Mouse (Mus musculus) ES-Bruce4 (cell line): Measurements from ENCODE around the gene Cpox. TPM values are rescaled to one million over a fixed set of nuclear protein-coding genes. Genes with fewer than 3 reads are reported as not detected.

Experiments
- H3K27ac ChIP-seq: 2 replicates; pipeline ENCODE4 v1.5.1; 2012; ENCODE audit warnings: low read length, inconsistent platforms; ENCODE audit not compliant: insufficient read depth
- H3K27me3 ChIP-seq: 2 replicates; pipeline ENCODE4 v1.6.1; 2012; ENCODE audit warnings: mild to moderate bottlenecking, low read length, inconsistent platforms; ENCODE audit not compliant: control insufficient read depth, poor library complexity, insufficient read depth, severe bottlenecking
- H3K36me3 ChIP-seq: 2 replicates; pipeline ENCODE4 v1.6.1; 2012; ENCODE audit warnings: inconsistent platforms, mild to moderate bottlenecking, low read length, moderate library complexity; ENCODE audit not compliant: control insufficient read depth, poor library complexity, insufficient read depth, severe bottlenecking
- H3K4me1 ChIP-seq: one replicate; pipeline ENCODE4 v1.8.1; 2011; ENCODE audit warnings: low read length; ENCODE audit not compliant: control insufficient read depth, insufficient read depth
- H3K4me3 ChIP-seq: 2 replicates; pipeline ENCODE4 v1.5.1; 2011; ENCODE audit warnings: low read depth, mild to moderate bottlenecking, low read length
- H3K9ac ChIP-seq: 2 replicates; pipeline ENCODE4 v1.6.1; 2012; ENCODE audit warnings: low read depth, mild to moderate bottlenecking, inconsistent platforms; ENCODE audit not compliant: poor library complexity, severe bottlenecking
- H3K9me3 ChIP-seq: replicated peaks from 2 replicates; pipeline ENCODE4 v1.6.1; 2012; ENCODE audit warnings: mild to moderate bottlenecking, low read length, inconsistent platforms; ENCODE audit not compliant: control insufficient read depth, poor library complexity, insufficient read depth, severe bottlenecking
- CTCF ChIP-seq: IDR thresholded peaks from one replicate; pipeline ENCODE4 v1.8.1; 2011; ENCODE audit warnings: low read depth, low read length
- EP300 ChIP-seq: IDR thresholded peaks from 2 replicates; pipeline ENCODE4 v1.6.1; 2011; ENCODE audit warnings: low read depth, low read length; ENCODE audit not compliant: insufficient read depth
- POLR2A ChIP-seq: IDR thresholded peaks from one replicate; pipeline ENCODE4 v1.8.1; 2011; ENCODE audit warnings: low read length; ENCODE audit not compliant: insufficient read depth
- polyA plus RNA-seq: library from polyadenylated mRNA; stranded (reverse); fragments of >200 nt; gene quantifications from 2 replicates; pipeline ENCODE4 v1.2.4, GENCODE M21; 2011; ENCODE audit warnings: low read depth; ENCODE audit not compliant: missing spikeins, insufficient read depth, insufficient read length

Gene Cpox
- polyA plus RNA-seq, 1 experiment = 35.2 TPM

GRCm38 (mm10) chr16:58715018-58715417 lies 44.9 kb downstream of the Cpox start:
- H3K4me1 ChIP-seq = no peaks in the 10 kb centered on the region
- no peak overlapping the region for H3K9ac ChIP-seq
- H3K36me3 ChIP-seq = no peaks in the 10 kb centered on the region
- no peak overlapping the region for H3K4me3 ChIP-seq
- H3K27ac ChIP-seq = no peak overlapping the region
- H3K27me3 ChIP-seq = no peaks in the 10 kb centered on the region
- TF ChIP-seq POLR2A (no peak), EP300 (no peak), CTCF (no peak)
- H3K9me3 ChIP-seq = no peaks in the 10 kb centered on the region

- no peak within 1 kb of the TSS for H3K4me3 ChIP-seq
- no peak within 1 kb of the TSS for H3K27ac ChIP-seq
- no peaks in the 10 kb centered on the region for H3K27me3 ChIP-seq
- no peaks in the 10 kb centered on the region for H3K9me3 ChIP-seq
- TF ChIP-seq POLR2A (no peak), EP300 (no peak), CTCF (no peak)
- H3K9ac ChIP-seq = no peak within 1 kb of the TSS
- H3K36me3 ChIP-seq = no peaks in the 10 kb centered on the region
- H3K4me1 ChIP-seq = no peaks in the 10 kb centered on the region
Observed at GRCm38 (mm10) chr16:58718666-58719120, 48.6 kb downstream of the Cpox start, which contains the start of gene Gpr15. Gene Gpr15 (minus strand): TSS chr16:58719070.

GRCm38 (mm10) chr16:58722292-58722691 lies 52.2 kb downstream of the Cpox start:
- no peaks in the 10 kb centered on the region for H3K36me3 ChIP-seq
- no peak overlapping the region for H3K9ac ChIP-seq
- no peak overlapping the region for H3K4me3 ChIP-seq
- no peaks in the 10 kb centered on the region for H3K27me3 ChIP-seq
- no peak overlapping the region for H3K27ac ChIP-seq
- no peaks in the 10 kb centered on the region for H3K4me1 ChIP-seq
- no peaks in the 10 kb centered on the region for H3K9me3 ChIP-seq
- TF ChIP-seq CTCF (no peak), EP300 (no peak), POLR2A (no peak)

GRCm38 (mm10) chr16:58726680-58727476 lies 56.8 kb downstream of the Cpox start:
- H3K27me3 ChIP-seq = no peaks in the 10 kb centered on the region
- H3K9me3 ChIP-seq = no peaks in the 10 kb centered on the region
- peaks cover 4% of the 10 kb centered on the region; the same call in 1 of the 2 replicates for H3K36me3 ChIP-seq
- no peak overlapping the region for H3K9ac ChIP-seq
- H3K4me1 ChIP-seq = no peaks in the 10 kb centered on the region
- no peak overlapping the region for H3K27ac ChIP-seq
- TF ChIP-seq EP300 = no peak
- no peak for TF ChIP-seq POLR2A
- TF ChIP-seq CTCF = no peak
- H3K4me3 ChIP-seq = no peak overlapping the region

- H3K4me1 ChIP-seq = no peaks in the 10 kb centered on the region
- peak within 1 kb of the TSS; percentile 79 for H3K9ac ChIP-seq
- peak within 1 kb of the TSS; percentile 76 for H3K4me3 ChIP-seq
- H3K36me3 ChIP-seq = peaks cover 11% of the 10 kb centered on the region; the same call in 1 of the 2 replicates
- TF ChIP-seq CTCF = no peak
- TF ChIP-seq EP300 = no peak
- peak; percentile 44 for TF ChIP-seq POLR2A
- H3K9me3 ChIP-seq = no peaks in the 10 kb centered on the region
- H3K27me3 ChIP-seq = no peaks in the 10 kb centered on the region
- H3K27ac ChIP-seq = no peak within 1 kb of the TSS
Observed at GRCm38 (mm10) chr16:58727477-58728131, 57.5 kb downstream of the Cpox start, which contains the start of gene Cldnd1. Gene Cldnd1 (plus strand): TSS chr16:58727910.

- Histone ChIP-seq H3K4me1 (no peaks in the 10 kb centered on the region), H3K27me3 (no peaks in the 10 kb centered on the region), H3K9ac (peak overlapping the region; percentile 79), H3K27ac (no peak overlapping the region), H3K9me3 (no peaks in the 10 kb centered on the region), H3K36me3 (peaks cover 12% of the 10 kb centered on the region), H3K4me3 (peak overlapping the region; percentile 76)
- TF ChIP-seq CTCF (no peak), EP300 (no peak), POLR2A (no peak)
Observed at GRCm38 (mm10) chr16:58728176-58728671, 58.1 kb downstream of the Cpox start.
